Mouse (Mus musculus) embryonic fibroblast, embryonic 13.5 days (primary cell): ENCODE results near the gene Lgals2. TPM values are rescaled to one million over a fixed set of nuclear protein-coding genes. Genes with fewer than 3 reads are reported as not detected.

Source experiments
- H3K27ac ChIP-seq: 2 replicates; pipeline ENCODE4 v1.5.1; 2012; ENCODE audit warnings: low read length, control low read depth, inconsistent platforms; ENCODE audit not compliant: insufficient read depth
- H3K4me1 ChIP-seq: 2 replicates; pipeline ENCODE4 v1.6.1; 2011; ENCODE audit warnings: low read length; ENCODE audit not compliant: control insufficient read depth, insufficient read depth
- H3K4me3 ChIP-seq: 2 replicates; pipeline ENCODE4 v1.5.1; 2011; ENCODE audit warnings: mild to moderate bottlenecking, control low read depth, low read length; ENCODE audit not compliant: insufficient read depth
- CTCF ChIP-seq: IDR thresholded peaks from 2 replicates; pipeline ENCODE4 v1.5.1; 2011; ENCODE audit warnings: mild to moderate bottlenecking, control low read depth, low read length, moderate library complexity, borderline replicate concordance; ENCODE audit not compliant: insufficient read depth
- POLR2A ChIP-seq: IDR thresholded peaks from 2 replicates; pipeline ENCODE4 v1.6.1; 2011; ENCODE audit warnings: low read depth, mild to moderate bottlenecking, control low read depth, low read length, moderate library complexity
- polyA plus RNA-seq: library from polyadenylated mRNA; stranded (reverse); fragments of >200 nt; gene quantifications from 2 replicates; pipeline ENCODE4 v1.2.4, GENCODE M21; 2011; ENCODE audit warnings: low read depth; ENCODE audit not compliant: missing spikeins, insufficient read length

The Lgals2 gene
- polyA plus RNA-seq, 1 experiment, result not detected

DNA sequence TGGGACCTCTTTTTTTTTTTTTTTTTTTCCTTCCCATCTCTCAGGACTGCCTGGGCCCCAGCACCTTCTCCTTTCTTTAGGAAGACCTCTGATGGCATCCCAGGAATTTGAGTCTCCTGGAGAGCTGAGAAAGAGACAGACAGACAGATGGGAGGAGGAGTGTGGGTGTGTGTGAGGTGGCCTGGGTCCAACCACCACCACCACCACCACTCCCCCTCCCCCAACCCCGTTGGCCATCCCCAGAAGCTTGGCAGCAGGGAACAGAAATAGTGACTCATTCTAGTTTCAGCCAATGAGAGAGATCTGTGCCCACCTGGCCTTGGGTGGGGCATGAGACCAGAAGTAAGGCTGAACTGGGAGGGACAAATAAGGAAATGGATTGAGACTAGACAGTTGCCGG is 48.7 kb downstream of the Lgals2 start:
- peak overlapping the region; percentile 58 for H3K27ac ChIP-seq
- TF ChIP-seq POLR2A (no peak), CTCF (no peak)

DNA sequence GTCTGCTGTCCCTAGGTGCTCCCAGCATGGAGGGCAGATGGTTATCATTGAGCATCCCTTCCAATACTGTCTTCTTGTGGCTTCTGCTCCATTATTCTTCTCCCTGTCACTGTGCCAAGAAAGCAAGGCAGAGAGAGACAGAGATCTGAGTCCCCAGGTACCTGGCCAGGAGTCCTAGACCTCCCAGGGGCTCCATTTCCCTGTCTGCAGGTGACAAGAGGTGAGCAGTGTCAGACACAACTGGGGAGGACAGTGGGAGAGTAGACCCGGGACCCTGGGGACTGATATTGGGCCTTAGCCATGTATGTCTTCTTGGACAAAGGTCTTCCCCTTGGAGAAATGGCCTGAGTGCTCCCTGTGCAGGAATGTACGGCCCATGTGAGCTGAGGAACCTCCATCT is 50.0 kb downstream of the Lgals2 start:
- Histone ChIP-seq H3K27ac (no peak overlapping the region), H3K4me1 (peaks cover 23% of the 10 kb centered on the region), H3K4me3 (no peak overlapping the region)
- TF ChIP-seq CTCF (no peak), POLR2A (no peak)

More for the DNA sequence above, 48.7 kb downstream of the Lgals2 start:
- peaks cover 25% of the 10 kb centered on the region for H3K4me1 ChIP-seq
- no peak overlapping the region for H3K4me3 ChIP-seq

DNA sequence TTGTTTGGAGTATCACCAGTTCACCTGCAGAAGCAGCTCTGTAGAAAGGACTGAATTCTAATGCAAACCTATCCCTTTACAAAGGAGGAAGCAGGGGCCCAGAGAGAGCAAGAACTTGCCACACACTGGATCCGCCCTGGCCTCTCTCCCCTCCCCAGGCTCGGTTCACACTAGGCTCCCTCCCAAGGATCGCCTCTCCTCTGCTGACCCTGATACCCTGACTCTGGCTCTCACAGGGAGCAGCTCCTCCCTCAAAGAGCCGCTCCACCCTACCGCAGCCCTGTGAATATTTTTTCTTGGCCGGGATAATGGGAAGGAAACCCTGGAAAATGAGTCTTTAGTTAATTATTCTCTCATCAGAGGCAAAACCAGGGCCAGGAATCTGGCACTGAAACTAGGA is 51.0 kb downstream of the Lgals2 start:
- Histone ChIP-seq H3K4me3 (no peak overlapping the region), H3K4me1 (peaks cover 23% of the 10 kb centered on the region), H3K27ac (peak overlapping the region; percentile 3; the same call in 1 of the 2 replicates)
- TF ChIP-seq POLR2A (no peak), CTCF (no peak)

DNA sequence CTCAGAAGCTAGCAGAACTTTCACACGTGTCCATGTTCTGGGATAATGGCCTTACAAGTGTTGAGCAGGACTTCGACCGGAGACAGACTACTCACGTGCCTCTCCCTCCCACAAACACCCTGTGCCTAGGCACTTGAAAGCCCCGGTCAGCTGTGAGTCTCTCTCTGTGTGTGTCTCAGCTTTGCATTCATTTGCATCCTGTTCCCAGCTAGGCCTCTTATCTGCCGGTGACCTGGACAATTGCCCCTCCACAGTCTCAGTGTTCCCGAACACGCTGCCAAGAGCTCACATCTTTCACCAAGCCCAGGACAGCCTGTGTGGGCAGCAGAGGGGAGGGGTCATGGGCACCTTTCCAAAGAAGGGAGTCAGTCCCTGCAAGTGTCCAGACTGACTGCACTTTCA is 51.8 kb downstream of the Lgals2 start:
- Histone ChIP-seq H3K27ac (peak overlapping the region; percentile 10; the same call in 1 of the 2 replicates), H3K4me1 (peaks cover 23% of the 10 kb centered on the region), H3K4me3 (no peak overlapping the region)
- TF ChIP-seq CTCF (no peak), POLR2A (no peak)

DNA sequence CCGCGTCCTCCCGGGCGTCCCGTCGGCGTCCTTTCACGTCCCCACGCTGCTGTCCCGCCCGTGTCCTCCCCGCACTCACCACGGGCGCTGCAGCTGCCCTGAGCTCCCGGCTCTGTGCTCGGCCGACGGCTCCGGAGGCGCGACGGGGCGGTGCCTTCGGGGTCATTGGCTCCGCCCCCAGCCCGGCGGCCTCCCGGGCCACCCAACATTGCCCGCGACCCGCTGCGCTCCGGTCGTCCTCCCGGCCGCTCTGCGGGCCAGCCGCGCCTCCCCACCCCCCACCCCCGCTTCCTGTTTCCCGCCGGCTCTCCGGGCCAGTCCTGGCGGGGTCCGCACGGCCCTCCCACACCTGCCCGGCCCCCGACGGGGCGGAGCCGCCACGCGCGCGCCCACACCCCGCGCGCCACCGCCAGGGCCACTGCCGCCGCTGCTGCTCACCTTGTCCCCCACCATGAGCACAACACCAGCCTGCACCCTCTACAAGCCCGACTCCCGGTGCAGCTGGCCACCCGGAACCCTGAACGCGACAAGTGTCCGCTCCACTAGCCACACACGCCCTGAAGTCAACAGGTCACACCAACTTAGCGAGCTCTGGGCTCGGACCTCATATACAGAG is 52.4 kb downstream of the Lgals2 start, which contains the start of gene Card10:
Card10 (minus strand) TSS at position 267 of the 616 bp plus-strand sequence.
- Histone ChIP-seq H3K4me3 (peak within 1 kb of the TSS; percentile 49), H3K27ac (peak within 1 kb of the TSS; percentile 27), H3K4me1 (peaks cover 23% of the 10 kb centered on the region)
- TF ChIP-seq POLR2A, result peak; percentile 81
- no peak for TF ChIP-seq CTCF

DNA sequence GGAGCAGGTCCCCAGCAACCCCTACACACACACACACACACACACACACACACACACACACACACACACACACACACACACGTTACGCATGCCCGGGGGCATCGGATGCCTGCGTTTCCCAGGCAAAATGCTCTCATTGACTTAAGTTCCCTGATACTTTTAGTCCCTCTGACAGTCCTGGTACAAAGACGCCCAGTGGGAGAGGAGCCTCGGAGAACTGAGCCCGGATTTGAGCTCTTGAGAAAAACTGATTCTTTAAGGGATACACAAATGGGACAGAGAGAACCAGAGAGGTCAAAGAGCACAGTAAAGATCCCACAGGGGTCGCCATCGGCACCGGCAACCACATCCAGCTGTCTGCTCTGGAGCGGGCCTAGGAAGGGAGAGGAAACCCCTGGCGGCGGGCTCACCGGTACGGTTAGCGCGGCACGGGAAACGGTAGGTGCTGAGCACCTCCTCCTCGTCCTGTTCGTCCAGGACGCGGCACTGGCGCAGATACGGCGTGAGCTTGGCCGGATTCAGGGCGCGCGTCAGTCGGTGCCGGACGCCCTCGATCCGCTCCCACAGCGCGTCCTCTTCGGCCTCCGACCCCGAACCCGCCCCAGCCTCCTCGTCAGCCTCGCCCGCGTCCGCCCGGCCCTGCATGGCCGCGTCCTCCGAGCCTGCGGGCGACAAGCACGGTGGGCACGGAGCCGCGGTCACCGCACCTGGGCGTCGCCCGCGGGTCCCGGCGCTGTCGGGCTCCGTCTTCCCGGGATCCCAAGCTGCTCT is 53.2 kb downstream of the Lgals2 start:
- TF ChIP-seq CTCF, result no peak
- no peak for TF ChIP-seq POLR2A
- H3K27ac ChIP-seq, result peak overlapping the region; percentile 27; the same call in 1 of the 2 replicates
- H3K4me1 ChIP-seq, result peaks cover 17% of the 10 kb centered on the region
- H3K4me3 ChIP-seq, result peak overlapping the region; percentile 49

DNA sequence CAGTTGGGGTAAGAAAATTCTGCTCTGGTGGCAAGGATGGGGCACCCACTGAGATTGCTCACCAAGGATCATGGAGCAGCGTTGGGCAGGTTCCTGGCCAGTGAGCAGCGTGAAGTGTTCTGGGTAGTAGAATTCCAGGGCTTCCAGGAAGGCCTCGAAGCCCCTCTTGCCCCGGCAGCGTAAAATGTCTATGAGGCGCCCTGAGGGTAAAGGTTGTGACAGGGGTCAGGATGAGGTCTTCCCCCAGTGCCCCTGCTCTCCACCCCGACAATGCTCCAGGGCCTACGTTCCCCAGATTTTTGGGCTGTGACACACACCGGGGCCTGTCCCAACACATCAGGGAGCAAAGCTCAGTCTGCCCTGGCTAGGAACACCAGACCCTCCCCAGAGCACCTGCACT is 53.8 kb downstream of the Lgals2 start:
- peaks cover 14% of the 10 kb centered on the region for H3K4me1 ChIP-seq
- TF ChIP-seq CTCF, result no peak
- no peak for TF ChIP-seq POLR2A
- peak overlapping the region; percentile 49; the same call in 1 of the 2 replicates for H3K4me3 ChIP-seq
- H3K27ac ChIP-seq, result no peak overlapping the region

Other genes with a start within 250 kb of the Lgals2 start
- not detected in 2 replicates for gene Elfn2, start 136.8 kb downstream of the Lgals2 start, polyA plus RNA-seq
- gene Mfng, start 82.1 kb downstream of the Lgals2 start, polyA plus RNA-seq, result not detected in 2 replicates
- gene Card10, start 52.5 kb downstream of the Lgals2 start, polyA plus RNA-seq, result 5.9 and 6.4 TPM in 2 replicates
- gene Cdc42ep1, start 12.9 kb downstream of the Lgals2 start, polyA plus RNA-seq, result 26.1 and 30.9 TPM in 2 replicates
- 33.1 and 33.2 TPM in 2 replicates for gene Gga1, start 21.7 kb upstream of the Lgals2 start, polyA plus RNA-seq
- gene Gm49510, start 44.1 kb upstream of the Lgals2 start, polyA plus RNA-seq, result 0.61 TPM in 1 of 2 replicates, not detected in the other
- 44.1 and 47.8 TPM in 2 replicates for gene Sh3bp1, start 44.2 kb upstream of the Lgals2 start, polyA plus RNA-seq
- 3.0 and 4.2 TPM in 2 replicates for gene Pdxp, start 58.4 kb upstream of the Lgals2 start, polyA plus RNA-seq
- gene Lgals1, start 71.2 kb upstream of the Lgals2 start, polyA plus RNA-seq, result 4,027 and 4,662 TPM in 2 replicates
- 46.6 and 55.4 TPM in 2 replicates for gene Nol12, start 79.4 kb upstream of the Lgals2 start, polyA plus RNA-seq
- 34.2 and 45.6 TPM in 2 replicates for gene Triobp, start 92.2 kb upstream of the Lgals2 start, polyA plus RNA-seq
- 107 and 206 TPM in 2 replicates for gene H1f0, start 172.9 kb upstream of the Lgals2 start, polyA plus RNA-seq
- not detected in 2 replicates for gene Galr3, start 186.4 kb upstream of the Lgals2 start, polyA plus RNA-seq
- gene Ankrd54, start 207.4 kb upstream of the Lgals2 start, polyA plus RNA-seq, result 10.4 and 13.8 TPM in 2 replicates
- 247 and 268 TPM in 2 replicates for gene Eif3l, start 219.7 kb upstream of the Lgals2 start, polyA plus RNA-seq